Comparison of ENCODE assay signal across 20 mouse cellular contexts in the genomic region with DNA sequence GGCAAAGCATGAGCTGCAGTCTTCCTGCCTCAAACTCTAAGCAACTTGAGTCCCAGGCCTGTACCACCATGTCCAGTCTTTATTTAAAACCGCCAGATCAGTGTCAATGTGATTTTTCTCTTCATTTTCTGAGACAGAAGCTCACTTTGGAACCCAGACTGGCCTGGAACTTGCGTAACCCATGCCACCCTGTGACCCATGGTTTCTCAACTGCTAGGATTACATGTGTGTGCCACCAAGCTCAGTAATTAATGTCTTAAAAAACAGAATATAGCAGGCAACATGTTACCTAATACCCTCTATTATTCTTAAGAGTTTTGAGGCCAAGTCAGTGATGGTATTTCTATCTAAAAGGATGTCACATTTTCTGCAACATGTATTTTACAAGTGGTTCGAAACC.
"Had no signal": no experiment of that assay in that cellular context is flagged by ENCODE, and none has a peak within 500 bp of the region (broad histone marks: within the 10 kb centered on the region; RNA-seq: fewer than 3 reads in every experiment).

No protein-coding gene starts in this region.

- H3K4me1 ChIP-seq: stomach, embryonic 15.5 days had no signal

- H3K27ac ChIP-seq: kidney, embryonic 15.5 days; limb, embryonic 12.5 days; limb, embryonic 15.5 days; liver, embryonic 13.5 days; midbrain, embryonic 12.5 days; neural tube, embryonic 13.5 days; stomach, embryonic 15.5 days had no signal

- H3K9me3 ChIP-seq: kidney, embryonic 15.5 days; limb, embryonic 12.5 days; limb, embryonic 15.5 days; liver, embryonic 13.5 days; midbrain, embryonic 12.5 days; neural tube, embryonic 13.5 days; stomach, embryonic 15.5 days had no signal

- ATAC-seq: intestine, postnatal 0 days; lung, postnatal 0 days; midbrain, embryonic 16.5 days had no signal

- H3K4me3 ChIP-seq: kidney, embryonic 15.5 days; limb, embryonic 12.5 days; limb, embryonic 15.5 days; liver, embryonic 13.5 days; midbrain, embryonic 12.5 days; myocyte; neural tube, embryonic 13.5 days; stomach, embryonic 15.5 days had no signal

- H3K27me3 ChIP-seq: kidney, embryonic 15.5 days; limb, embryonic 12.5 days; limb, embryonic 15.5 days; liver, embryonic 13.5 days; midbrain, embryonic 12.5 days; neural tube, embryonic 13.5 days; stomach, embryonic 15.5 days had no signal

- DNase-seq: kidney, adult 2 months; kidney, postnatal 10 days; kidney, postnatal 36 days; left cerebral cortex, postnatal 4 days; liver, embryonic 13.5 days; lung, embryonic 14.5 days; retina, postnatal 1 day; right cerebral cortex, postnatal 25 days; spleen, adult 18-20 months; thymus, postnatal 25 days had no signal

- H3K9ac ChIP-seq: kidney, embryonic 15.5 days; limb, embryonic 12.5 days; limb, embryonic 15.5 days; liver, embryonic 13.5 days; lung, embryonic 14.5 days; midbrain, embryonic 12.5 days; neural tube, embryonic 13.5 days; stomach, embryonic 15.5 days had no signal

- H3K4me2 ChIP-seq: kidney, embryonic 15.5 days; limb, embryonic 12.5 days; limb, embryonic 15.5 days; liver, embryonic 13.5 days; lung, embryonic 14.5 days; midbrain, embryonic 12.5 days; neural tube, embryonic 13.5 days; stomach, embryonic 15.5 days had no signal

- H3K36me3 ChIP-seq: stomach, embryonic 15.5 days had no signal
